Mouse (Mus musculus) liver, adult 2 months (tissue): ENCODE data around the gene Unc5c. TPM values are rescaled to one million over a fixed set of nuclear protein-coding genes. Genes with fewer than 3 reads are reported as not detected.

ENCODE experiments used
- DNase-seq: peaks from one replicate; pipeline ENCODE4 v3.0.0-alpha.2; 2011; ENCODE audit warnings: low read depth, low spot score; ENCODE audit errors: extremely low read depth
- H3K27ac ChIP-seq: fragments of 200-500 bp; replicated peaks from 2 replicates; pipeline ENCODE4 v1.5.1; 2012; ENCODE audit warnings: low read depth, mild to moderate bottlenecking, control low read depth, inconsistent platforms, low read length; ENCODE audit not compliant: insufficient read depth
- H3K27me3 ChIP-seq: fragments of 200-500 bp; 2 replicates; pipeline ENCODE4 v1.6.1; 2012; ENCODE audit warnings: mild to moderate bottlenecking, moderate library complexity, low read length, inconsistent platforms; ENCODE audit not compliant: control insufficient read depth, insufficient read depth
- H3K36me3 ChIP-seq: fragments of 200-500 bp; 2 replicates; pipeline ENCODE4 v1.6.1; 2012; ENCODE audit warnings: low read length, inconsistent platforms; ENCODE audit not compliant: control insufficient read depth, insufficient read depth
- H3K4me1 ChIP-seq: fragments of 200-500 bp; 2 replicates; pipeline ENCODE4 v1.6.1; 2011; ENCODE audit warnings: low read length; ENCODE audit not compliant: control insufficient read depth, insufficient read depth
- H3K4me3 ChIP-seq: fragments of 200-500 bp; 2 replicates; pipeline ENCODE4 v1.5.1; 2011; ENCODE audit warnings: low read depth, mild to moderate bottlenecking, control low read depth, low read length, moderate library complexity; ENCODE audit not compliant: insufficient read depth
- H3K79me2 ChIP-seq: fragments of 200-500 bp; 2 replicates; pipeline ENCODE4 v1.6.1; 2012; ENCODE audit warnings: inconsistent platforms, mild to moderate bottlenecking, low read length, moderate library complexity; ENCODE audit not compliant: control insufficient read depth, insufficient read depth
- H3K9ac ChIP-seq: fragments of 200-500 bp; 2 replicates; pipeline ENCODE4 v1.6.1; 2012; ENCODE audit warnings: low read depth, mild to moderate bottlenecking, control low read depth, inconsistent platforms, low read length
- CTCF ChIP-seq: fragments of 200-500 bp; IDR thresholded peaks from 2 replicates; pipeline ENCODE4 v1.5.1; 2011; ENCODE audit warnings: low read depth, low read length, control low read depth
- POLR2A ChIP-seq: fragments of 200-500 bp; IDR thresholded peaks from 2 replicates; pipeline ENCODE4 v1.6.1; 2011; ENCODE audit warnings: low read length, control low read depth; ENCODE audit not compliant: insufficient read depth; ENCODE audit errors: extremely low read depth
- WGBS: fragments of 180-500 bp; shearing (Covaris S2); methylation state at CpG from one replicate; pipeline ENCODE4 v1.1.7; 2018; 5-methylcytosine and 5-hydroxymethylcytosine counted together
- polyA plus RNA-seq: library from polyadenylated mRNA; depleted of rRNA; stranded (reverse); fragments of >200 nt; gene quantifications from 2 replicates; pipeline ENCODE4 v1.2.3, GENCODE M21; 2012
- total RNA-seq: library from RNA; depleted of rRNA; stranded (reverse); fragments of >200 nt; gene quantifications from 2 replicates; pipeline ENCODE4 v1.2.3, GENCODE M21; 2014

Unc5c gene
- total and polyA plus RNA-seq, 2 experiments = not detected

- H3K79me2 ChIP-seq = no peaks in the 10 kb centered on the region
- 74% methylated on average over 2 of the region's 2 CpGs for WGBS
- peaks cover 16% of the 10 kb centered on the region for H3K27me3 ChIP-seq
- no peak for DNase-seq
- no peak overlapping the region for H3K27ac ChIP-seq
- H3K36me3 ChIP-seq = no peaks in the 10 kb centered on the region
- no peak overlapping the region for H3K4me3 ChIP-seq
- H3K4me1 ChIP-seq = no peaks in the 10 kb centered on the region
- no peak overlapping the region for H3K9ac ChIP-seq
- no peak for TF ChIP-seq CTCF
- no peak for TF ChIP-seq POLR2A
Observed at GRCm38 (mm10) chr3:141469338-141469737, 4.3 kb downstream of the Unc5c start.

GRCm38 (mm10) chr3:141473205-141473604, 8.2 kb downstream of the Unc5c start:
- H3K36me3 ChIP-seq = no peaks in the 10 kb centered on the region
- DNase-seq = no peak
- H3K27ac ChIP-seq = no peak overlapping the region
- H3K79me2 ChIP-seq = no peaks in the 10 kb centered on the region
- WGBS = 57% methylated on average over 5 of the region's 5 CpGs
- H3K4me1 ChIP-seq = no peaks in the 10 kb centered on the region
- H3K4me3 ChIP-seq = no peak overlapping the region
- no peak overlapping the region for H3K9ac ChIP-seq
- no peaks in the 10 kb centered on the region for H3K27me3 ChIP-seq
- TF ChIP-seq CTCF (no peak), POLR2A (no peak)

- H3K4me1 ChIP-seq = no peaks in the 10 kb centered on the region
- H3K27ac ChIP-seq = no peak overlapping the region
- H3K4me3 ChIP-seq = no peak overlapping the region
- H3K36me3 ChIP-seq = no peaks in the 10 kb centered on the region
- TF ChIP-seq POLR2A (no peak), CTCF (no peak)
- H3K9ac ChIP-seq = no peak overlapping the region
- H3K79me2 ChIP-seq = no peaks in the 10 kb centered on the region
- WGBS = 83% methylated on average over 5 of the region's 5 CpGs
- no peak for DNase-seq
- H3K27me3 ChIP-seq = no peaks in the 10 kb centered on the region
Observed at GRCm38 (mm10) chr3:141475389-141475788, 10.4 kb downstream of the Unc5c start.

- 68% methylated on average over 6 of the region's 6 CpGs for WGBS
- Histone ChIP-seq H3K79me2 (no peaks in the 10 kb centered on the region), H3K27me3 (no peaks in the 10 kb centered on the region), H3K36me3 (no peaks in the 10 kb centered on the region), H3K27ac (no peak overlapping the region), H3K9ac (no peak overlapping the region), H3K4me3 (no peak overlapping the region), H3K4me1 (no peaks in the 10 kb centered on the region)
- TF ChIP-seq CTCF = no peak
- TF ChIP-seq POLR2A = no peak
- no peak for DNase-seq
Observed at GRCm38 (mm10) chr3:141475919-141476318, 10.9 kb downstream of the Unc5c start.

GRCm38 (mm10) chr3:141476670-141477069, 11.7 kb downstream of the Unc5c start:
- Histone ChIP-seq H3K4me1 (no peaks in the 10 kb centered on the region), H3K9ac (no peak overlapping the region), H3K36me3 (no peaks in the 10 kb centered on the region), H3K4me3 (no peak overlapping the region), H3K79me2 (no peaks in the 10 kb centered on the region), H3K27ac (no peak overlapping the region), H3K27me3 (no peaks in the 10 kb centered on the region)
- TF ChIP-seq CTCF (no peak), POLR2A (no peak)
- DNase-seq = no peak
- WGBS = 67% methylated on average over 3 of the region's 3 CpGs

GRCm38 (mm10) chr3:141482465-141482864, 17.4 kb downstream of the Unc5c start:
- Histone ChIP-seq H3K9ac (no peak overlapping the region), H3K79me2 (no peaks in the 10 kb centered on the region), H3K36me3 (no peaks in the 10 kb centered on the region), H3K4me1 (no peaks in the 10 kb centered on the region), H3K4me3 (no peak overlapping the region), H3K27me3 (no peaks in the 10 kb centered on the region), H3K27ac (no peak overlapping the region)
- TF ChIP-seq CTCF (no peak), POLR2A (no peak)
- 68% methylated on average over 4 of the region's 4 CpGs for WGBS
- no peak for DNase-seq
